Mouse (Mus musculus) heart, postnatal 4 days (tissue): Measurements from ENCODE around the gene Otulin. TPM values are rescaled to one million over a fixed set of nuclear protein-coding genes. Genes with fewer than 3 reads are reported as not detected.

ENCODE experiments used
- DNase-seq: peaks from one replicate; pipeline ENCODE4 v3.0.0; 2021
- microRNA-seq, 2 experiments: library from miRNA; unstranded; fragments of <30 nt; microRNA quantifications; one replicate each; pipeline ENCODE4 v1.2.0; 2021 to 2022
- total RNA-seq, 2 experiments: library from RNA; stranded (reverse); gene quantifications; 2 replicates each; pipeline ENCODE4 v1.2.3; 2021

The Otulin gene
- total RNA-seq, 2 experiments from 2014 or later = 41.6 to 43.1 TPM

DNA sequence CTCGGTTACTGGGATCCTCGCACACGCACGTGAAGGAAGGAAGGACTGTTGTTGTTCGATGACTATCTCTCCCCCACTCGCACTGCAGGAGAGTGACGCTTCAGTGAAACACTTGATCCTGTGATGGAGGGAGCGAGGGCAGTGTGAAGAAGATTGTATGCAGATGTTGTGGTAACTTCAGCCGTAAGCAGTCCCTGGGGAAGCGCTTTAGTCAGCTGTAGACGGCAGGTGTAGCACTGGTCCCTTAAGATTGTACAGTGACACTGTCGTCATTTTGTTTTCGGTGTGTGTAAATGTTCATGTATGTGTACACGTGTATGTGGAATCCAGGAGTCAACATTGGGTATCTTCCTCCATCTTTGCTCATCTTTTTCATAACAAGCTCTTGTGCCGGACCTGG is 130.1 kb downstream of the Otulin start:
- no peak for DNase-seq

DNA sequence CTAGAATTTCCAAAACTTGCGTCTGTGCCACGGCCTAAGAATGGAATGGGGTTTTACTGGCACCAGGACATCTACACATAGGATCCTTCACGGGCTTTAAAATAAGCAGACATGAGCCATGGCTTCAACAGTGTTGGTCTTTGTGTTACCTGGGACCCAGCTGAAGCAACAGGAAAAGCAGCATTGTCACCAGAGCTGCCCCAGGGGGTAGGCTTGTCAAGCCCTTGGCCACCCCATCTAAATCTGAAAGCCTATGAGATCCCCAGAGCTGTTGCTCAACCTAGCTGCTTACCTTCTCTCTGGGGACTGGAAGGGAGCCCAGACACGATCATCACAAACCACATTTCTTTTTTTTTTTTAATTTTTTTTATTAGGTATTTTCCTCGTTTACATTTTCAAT is 132.4 kb downstream of the Otulin start:
- DNase-seq = no peak

- no peak for DNase-seq
Measured at GRCm38 (mm10) chr15:27497300-27497997, 133.0 kb downstream of the Otulin start.

- no peak for DNase-seq
Measured at GRCm38 (mm10) chr15:27496596-27497299, 133.7 kb downstream of the Otulin start.

DNA sequence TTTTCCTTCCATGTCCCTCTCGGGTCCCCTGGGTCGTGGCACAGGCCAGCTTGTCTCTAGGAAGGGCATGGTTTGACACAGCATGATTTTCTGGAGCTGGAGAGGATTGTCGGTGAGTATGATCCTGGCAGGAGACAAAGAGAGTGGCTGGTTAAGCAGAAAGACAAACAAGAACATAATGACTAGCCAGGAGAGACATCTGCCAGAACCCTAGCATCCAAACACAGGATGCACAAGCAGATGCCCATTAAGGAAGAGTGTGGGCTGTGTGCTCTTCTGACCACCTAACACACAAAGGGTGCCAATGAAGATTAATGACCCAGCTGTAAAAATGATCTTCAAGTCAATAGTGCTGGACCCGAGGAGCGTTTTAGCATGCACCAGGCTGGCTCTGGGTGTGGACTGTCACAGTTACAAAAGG is 134.5 kb downstream of the Otulin start:
- no peak for DNase-seq

- DNase-seq = no peak
Measured at GRCm38 (mm10) chr15:27493516-27493915, 137.0 kb downstream of the Otulin start.

DNA sequence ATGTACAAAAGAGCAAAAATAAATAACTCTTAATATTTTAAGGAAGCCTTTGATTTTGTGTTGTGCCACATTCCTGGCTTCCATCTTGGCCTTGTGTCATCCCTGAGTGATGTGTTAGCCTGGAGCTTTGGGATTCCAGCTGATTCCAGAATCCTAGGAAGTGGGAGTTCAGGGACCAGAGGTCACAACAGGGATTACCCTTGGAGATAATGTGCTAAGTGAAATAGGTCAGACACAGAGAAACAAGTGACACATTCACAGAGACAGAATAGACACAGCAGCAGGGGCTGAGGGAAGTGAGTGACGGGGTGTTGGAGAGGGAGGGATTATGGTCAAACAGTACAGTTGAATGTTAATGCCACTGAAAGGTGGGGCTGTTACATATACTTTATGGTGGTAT is 137.8 kb downstream of the Otulin start:
- DNase-seq = no peak

Small RNA genes within 50 kb of the gene (microRNA-seq; reads per million reads assigned to microRNA genes)
- gene Mir7117 = 0.61 to 1.0 reads per million in 2 experiments

Other genes starting within 250 kb of the Otulin start
- 10 to 100 TPM; 70.2 to 74.8 TPM for gene Ank, start 164.0 kb downstream of the Otulin start, total RNA-seq
- 1 to 10 TPM; 1.3 to 2.4 TPM for gene Otulinl, start 50.9 kb upstream of the Otulin start, total RNA-seq